Mouse (Mus musculus) bone marrow, adult 2 months (tissue): Measurements from ENCODE around the gene Prr13.

Experiments
- CTCF ChIP-seq: fragments of 200-500 bp; IDR thresholded peaks from 2 replicates; pipeline ENCODE4 v1.5.1; 2011; ENCODE audit warnings: low read length, control low read depth; ENCODE audit not compliant: control insufficient read depth, insufficient read depth
- POLR2A ChIP-seq: fragments of 200-500 bp; IDR thresholded peaks from 2 replicates; pipeline ENCODE4 v1.6.1; 2011; ENCODE audit warnings: low read depth, mild to moderate bottlenecking, control low read depth, low read length, borderline replicate concordance; ENCODE audit not compliant: control insufficient read depth

GRCm38 (mm10) chr15:102463666-102464065 is 4.8 kb downstream of the Prr13 start:
- TF ChIP-seq CTCF (no peak), POLR2A (no peak)
